Mouse (Mus musculus) midbrain, embryonic 11.5 days (tissue): ENCODE measurements around the gene Meox2. TPM values are rescaled to one million over a fixed set of nuclear protein-coding genes. Genes with fewer than 3 reads are reported as not detected.

Experiments used
- polyA plus RNA-seq: library from polyadenylated mRNA; unstranded; fragments of >200 nt; fragmentation: Nextera tagmentation; extraction: Ambion mirVana; gene quantifications from 2 replicates; pipeline ENCODE4 v1.2.1, GENCODE M21; 2014

The Meox2 gene
- polyA plus RNA-seq, 1 experiment from 2014 or later: 0.92 TPM

Other genes starting within 250 kb of the Meox2 start
- gene Agmo, start 133.1 kb downstream of the Meox2 start, polyA plus RNA-seq: 0.36 and 0.77 TPM in 2 replicates